Mouse (Mus musculus) inflammation-experienced regulatory T-cells, adult 6 months (primary cell): ENCODE measurements around the gene Olig1. TPM values are rescaled to one million over a fixed set of nuclear protein-coding genes. Genes with fewer than 3 reads are reported as not detected.

Experiments
- ATAC-seq: one replicate; pipeline ENCODE4 v1.8.0; 2017
- polyA plus RNA-seq, 3 experiments: library from polyadenylated mRNA; unstranded; fragments of 100-300 nt; shearing (Covaris generic); gene quantifications; one replicate each; pipeline ENCODE4 v1.2.1; 2017

Gene Olig1
- polyA plus RNA-seq = not detected

DNA sequence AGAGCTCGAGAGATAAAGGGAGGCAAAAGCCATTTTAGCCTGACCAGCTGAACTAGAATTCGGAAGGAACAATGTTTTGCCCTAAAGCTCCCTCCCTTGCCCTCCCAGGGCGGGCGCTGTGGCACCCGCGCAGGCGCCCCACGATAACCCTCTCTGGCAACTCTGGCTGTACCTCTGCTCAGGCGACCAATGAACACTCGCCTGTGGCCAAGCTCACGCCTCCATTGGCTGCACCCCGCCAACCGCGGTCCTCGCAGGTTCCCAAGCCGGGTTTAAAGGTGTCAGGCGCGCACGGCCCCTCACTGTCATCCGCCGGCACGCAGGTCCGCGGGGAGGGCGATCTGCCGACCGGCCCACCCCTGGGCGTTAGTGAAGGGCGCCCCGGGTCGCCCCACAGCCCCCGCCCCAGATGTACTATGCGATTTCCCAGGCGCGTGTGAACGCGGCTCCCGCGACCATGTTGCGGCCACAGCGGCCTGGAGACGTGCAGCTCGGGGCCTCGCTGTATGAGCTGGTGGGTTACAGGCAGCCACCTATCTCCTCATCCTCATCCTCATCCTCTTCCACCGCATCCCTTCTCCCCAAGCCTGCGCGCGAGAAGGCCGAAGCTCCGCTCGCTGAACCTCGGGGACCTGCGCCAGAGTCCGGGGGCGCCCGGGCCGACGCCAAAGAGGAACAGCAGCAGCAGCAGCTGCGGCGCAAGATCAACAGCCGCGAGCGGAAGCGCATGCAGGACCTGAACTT is at the start of gene Olig1:
Gene Olig1 (plus strand): TSS at position 305 of the 744 bp plus-strand sequence.
- no peak for ATAC-seq

DNA sequence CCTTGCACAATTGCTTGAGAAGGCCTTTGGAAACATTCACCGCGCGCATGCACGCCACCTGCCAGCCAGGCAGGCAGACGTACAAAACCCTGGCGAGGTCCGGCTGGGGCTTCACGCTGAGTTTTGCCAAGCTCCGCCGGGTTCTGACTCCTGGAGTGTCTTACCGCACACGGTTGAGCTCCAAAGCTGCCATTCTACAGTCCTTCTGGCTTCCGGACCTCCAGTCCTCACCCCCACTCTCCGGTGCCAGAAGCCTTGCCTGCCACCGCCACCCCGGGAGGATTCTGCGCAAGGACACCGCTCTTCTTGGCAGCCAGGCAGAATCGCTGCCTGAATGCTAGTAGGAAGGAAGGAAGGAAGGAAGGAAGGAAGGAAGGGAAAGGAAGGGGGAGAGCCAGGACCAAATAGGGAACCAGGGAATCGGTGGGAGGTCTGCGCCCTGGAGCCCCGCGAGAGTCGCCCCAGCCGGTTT is 47.4 kb upstream of the Olig1 start:
- ATAC-seq = no peak

DNA sequence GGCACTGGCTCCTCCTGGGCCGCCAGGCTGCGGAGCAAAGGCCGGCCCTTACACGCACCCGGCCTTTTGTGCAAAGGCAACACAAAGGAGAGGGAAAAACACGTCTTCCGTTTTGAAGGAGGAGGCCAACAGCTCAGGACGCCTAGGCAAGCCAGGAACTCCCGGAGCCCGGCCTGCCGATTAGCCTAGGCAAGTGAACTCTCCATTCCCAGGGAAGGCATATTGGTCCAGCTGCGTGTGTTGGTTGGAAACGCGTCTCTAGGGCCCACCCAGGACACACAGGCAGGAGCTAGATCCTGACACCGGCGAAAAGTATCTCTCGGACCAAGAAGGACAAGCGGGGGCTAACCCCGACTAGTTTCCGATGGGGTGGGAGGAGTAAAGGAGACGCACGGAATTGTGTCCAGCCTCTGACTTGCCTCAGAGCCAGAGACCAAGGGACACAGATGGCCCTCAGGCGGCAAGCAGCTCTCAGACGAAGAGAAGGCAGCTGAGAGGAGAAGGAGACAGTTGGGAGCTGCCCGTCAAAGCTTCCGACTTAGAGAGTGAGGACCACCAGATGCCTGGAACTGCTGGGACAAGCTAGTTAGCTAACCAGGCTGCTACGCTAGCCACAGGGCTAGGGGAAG is 46.8 kb upstream of the Olig1 start:
- no peak for ATAC-seq

DNA sequence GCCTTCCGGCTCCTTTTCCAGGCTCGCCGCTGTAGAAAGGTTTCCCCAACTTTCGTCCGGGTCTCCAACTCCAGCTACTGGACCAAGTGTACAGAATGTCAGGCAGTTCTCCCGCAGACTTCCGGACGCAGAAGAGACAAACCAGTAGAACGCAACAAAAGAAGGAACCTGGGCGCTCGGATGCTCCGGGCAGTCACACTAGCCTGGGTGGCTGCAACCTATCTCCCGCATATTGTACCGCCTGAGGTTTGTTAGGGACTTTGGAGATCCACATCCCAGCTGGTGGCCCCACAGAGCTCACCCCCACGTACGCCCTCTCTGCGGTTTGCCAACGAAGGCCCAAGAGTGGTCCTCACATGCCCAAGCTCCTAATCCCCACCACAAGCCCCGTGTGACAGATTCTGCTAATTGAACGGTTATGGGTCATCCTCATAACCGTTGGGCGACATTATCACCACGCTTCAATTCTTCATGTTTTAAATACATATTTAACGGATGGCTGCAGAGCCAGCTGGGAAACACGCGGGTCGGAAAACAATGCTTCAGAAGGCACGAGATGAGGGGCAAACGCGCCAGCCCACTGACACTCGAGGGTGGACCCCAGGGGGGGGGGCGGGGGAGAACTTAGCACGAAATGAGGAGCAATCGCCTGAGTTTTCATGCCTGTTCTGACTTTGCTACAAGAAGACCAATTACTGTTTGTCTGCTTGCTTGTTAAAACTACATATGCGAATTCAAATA is 46.1 kb upstream of the Olig1 start:
- no peak for ATAC-seq

DNA sequence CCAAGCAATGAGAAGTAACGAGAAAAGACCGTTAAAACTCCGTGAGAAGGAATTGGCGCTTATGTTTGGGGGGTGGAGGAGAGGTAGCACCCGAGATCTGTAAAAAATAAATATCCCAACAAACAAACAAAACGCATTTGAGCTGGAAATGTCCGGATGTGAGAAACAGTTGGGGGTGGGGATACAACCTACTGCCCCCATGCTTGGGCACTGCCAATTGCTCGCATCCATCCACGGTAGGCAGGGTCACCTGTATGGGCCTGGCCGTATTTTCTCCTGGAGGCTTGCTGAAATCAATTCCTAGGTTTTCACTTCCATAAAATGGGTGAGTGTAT is 45.5 kb upstream of the Olig1 start:
- ATAC-seq = no peak

DNA sequence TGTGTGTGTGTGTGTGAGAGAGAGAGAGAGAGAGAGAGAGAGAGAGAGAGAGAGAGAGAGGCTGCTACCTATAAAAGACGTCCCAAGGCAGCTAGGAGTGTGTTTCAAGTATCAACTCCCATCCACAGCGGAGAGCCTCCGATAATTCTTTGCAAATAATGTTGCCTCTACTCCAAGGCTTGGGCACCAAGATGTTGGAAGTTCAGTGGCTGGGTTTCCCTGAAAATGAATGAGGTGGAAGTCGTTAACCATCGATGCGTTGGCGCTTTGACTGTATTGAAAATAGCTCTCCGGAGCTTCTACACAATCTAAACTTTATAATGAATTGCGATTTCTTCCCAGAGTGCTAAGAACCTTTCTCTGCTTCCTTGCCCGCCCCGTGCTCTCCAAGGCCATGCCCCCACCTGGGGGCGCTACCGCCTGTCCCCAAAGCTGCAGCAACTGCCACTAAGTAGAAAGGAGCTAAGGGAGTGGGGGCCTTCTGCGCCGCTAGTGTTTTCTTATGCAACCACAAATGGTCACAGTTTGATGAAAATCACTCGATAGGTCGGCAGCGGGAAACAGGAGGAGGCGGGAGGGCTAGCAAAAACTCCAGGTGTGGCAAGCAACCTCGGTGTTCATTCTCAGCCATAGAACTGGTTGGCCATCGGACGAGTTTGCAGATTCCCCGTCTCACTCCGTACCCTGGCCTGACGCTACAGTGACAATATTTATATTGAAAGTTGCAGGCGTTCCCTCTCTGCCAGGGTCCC is 44.9 kb upstream of the Olig1 start:
- ATAC-seq = no peak

DNA sequence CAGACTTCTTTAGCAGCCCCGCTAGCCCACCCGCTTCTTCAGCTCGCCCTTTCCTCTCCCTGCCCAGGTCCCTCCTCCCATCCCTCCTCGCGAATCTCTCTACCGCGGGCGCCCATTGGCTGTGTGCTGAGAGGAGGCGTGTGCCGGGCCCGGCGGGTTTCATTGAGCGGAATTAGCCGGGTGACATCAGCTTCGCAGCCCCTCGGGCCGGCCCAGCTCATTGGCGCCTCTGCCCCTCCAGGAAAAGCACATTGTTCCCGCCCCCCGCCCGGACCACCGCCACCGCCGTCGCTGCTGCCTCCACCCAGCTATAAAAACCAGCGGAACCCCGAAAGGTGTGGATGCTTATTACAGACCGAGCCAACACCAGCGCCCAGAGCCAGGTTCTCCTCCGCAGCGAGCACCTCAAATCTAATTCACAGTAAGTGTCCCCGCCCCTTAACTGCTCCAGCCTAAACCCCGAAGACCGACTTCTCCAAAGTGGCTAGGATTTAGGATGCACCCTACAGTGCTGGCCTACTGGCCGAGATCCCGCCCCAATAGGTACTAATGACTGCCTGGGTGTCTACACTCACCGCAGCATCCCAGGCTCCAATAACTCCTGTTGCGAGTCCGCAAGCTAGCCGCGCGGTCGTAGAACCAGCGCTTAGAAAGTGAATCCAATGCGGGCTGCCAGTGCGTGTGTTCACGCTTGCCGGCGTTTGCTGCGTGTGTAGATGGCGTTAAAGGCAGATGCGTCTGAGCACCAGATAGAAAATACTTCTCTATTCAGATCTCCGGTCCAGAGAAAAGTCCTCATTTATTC is 44.1 kb upstream of the Olig1 start, which contains the start of gene Olig2:
Gene Olig2 (plus strand): TSS at position 225 of the 805 bp plus-strand sequence.
- no peak for ATAC-seq

DNA sequence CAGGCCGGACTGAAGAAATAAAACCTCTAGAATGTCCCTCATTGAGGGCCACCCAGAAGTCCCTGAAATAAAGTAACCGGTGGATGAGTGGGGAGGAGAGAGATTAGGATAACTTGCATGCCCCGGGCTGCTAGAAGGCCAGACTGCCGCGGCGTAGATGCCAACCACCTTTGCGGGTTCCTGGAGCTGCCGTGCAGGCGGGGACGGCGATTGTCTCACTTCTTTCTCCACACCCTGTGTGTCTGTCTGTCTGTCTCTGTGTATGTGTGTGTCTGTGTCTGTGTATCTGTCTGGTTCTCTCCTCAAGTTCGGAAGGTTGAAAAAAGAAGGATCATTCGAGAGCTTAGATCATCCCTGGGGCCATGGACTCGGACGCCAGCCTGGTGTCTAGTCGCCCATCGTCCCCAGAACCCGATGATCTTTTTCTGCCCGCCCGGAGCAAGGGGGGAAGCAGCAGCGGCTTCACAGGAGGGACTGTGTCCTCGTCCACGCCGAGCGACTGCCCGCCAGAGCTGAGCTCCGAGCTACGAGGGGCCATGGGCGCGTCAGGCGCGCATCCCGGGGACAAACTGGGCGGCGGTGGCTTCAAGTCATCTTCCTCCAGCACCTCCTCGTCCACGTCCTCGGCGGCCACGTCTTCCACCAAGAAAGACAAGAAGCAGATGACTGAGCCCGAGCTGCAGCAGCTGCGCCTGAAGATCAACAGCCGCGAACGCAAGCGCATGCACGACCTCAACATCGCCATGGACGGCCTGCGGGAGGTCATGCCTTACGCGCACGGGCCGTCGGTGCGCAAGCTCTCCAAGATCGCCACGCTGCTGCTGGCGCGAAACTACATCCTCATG is 43.3 kb upstream of the Olig1 start:
- ATAC-seq = no peak

DNA sequence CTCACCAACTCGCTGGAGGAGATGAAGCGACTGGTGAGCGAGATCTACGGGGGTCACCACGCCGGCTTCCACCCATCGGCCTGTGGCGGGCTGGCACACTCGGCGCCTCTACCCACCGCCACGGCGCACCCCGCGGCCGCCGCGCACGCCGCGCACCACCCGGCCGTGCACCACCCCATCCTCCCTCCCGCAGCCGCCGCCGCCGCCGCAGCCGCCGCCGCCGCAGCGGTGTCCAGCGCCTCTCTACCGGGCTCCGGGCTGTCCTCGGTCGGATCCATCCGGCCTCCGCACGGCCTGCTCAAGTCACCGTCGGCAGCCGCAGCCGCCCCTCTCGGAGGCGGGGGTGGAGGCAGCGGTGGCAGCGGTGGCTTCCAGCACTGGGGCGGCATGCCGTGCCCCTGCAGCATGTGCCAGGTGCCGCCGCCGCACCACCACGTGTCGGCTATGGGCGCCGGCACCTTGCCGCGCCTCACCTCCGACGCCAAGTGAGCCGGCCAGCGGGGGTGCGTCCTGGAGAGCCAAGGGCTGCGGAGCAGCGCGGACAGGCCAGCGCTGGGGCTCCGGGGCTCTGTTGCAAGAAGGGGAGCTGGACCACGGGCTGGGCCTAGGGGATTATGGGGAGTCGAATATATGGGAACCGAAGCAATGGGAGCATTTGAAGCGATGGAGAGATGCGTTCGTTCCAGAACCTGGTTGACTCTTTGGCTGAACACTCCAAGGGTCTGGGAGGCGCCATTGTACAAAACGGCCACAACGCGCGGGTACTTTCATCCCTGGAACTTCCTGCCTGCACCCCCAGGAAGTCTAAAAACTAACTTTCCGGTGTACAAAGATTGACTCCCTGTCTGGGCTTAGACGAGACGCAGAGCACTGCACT is 42.5 kb upstream of the Olig1 start:
- no peak for ATAC-seq

DNA sequence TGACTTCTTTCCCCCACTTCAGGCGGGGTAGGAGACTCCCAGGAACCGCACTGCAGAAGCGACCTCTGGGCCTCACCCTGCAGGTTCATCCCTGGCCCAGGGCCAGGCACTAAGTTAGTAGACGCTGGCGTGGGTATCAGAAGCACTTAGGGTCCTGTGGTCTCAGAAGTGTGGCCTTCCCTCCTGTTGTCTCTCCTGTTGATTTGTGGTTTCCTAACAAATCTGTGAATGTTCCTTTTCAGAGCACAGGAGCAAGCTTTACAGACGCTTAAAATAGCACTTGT is 41.9 kb upstream of the Olig1 start:
- no peak for ATAC-seq

DNA sequence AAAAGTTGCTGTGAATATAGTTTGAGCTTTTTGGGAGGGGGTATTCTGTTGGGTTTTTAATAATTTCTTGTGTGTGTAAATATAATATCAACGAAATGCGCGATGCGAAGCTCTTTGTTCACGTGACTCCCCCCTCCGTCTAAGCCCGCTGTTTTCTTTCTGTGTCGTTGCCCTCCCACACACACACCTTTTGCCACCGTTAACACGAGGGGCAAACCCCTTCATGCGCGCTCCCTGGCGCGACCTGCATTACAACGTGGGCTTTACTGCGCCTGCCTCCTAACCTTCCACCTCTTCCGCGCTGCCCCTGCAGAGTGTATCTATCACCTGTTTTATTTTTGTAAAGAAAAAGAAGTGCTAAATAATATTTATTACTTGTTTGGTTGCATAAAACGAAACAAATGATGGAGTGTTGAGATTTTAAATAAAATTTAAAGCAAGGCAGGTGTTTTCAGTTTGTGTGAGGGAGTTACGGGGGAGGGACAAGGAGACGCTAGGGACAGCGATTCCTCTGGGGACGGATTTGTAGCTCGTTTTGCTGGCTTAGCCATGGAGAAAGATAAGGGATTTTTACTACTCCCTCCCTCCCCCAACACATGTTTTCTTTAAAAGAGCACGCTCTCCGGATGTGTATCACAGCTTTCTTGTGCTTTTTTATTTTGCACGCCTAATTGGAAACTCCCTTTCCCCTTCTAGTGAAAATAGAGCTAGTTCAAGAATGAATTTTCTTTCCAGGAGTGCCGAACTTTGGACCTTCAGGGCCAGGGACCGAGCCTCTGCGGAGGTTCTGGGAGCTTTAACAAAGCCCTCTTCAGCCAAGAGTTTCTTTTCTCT is 41.1 kb upstream of the Olig1 start:
- ATAC-seq = no peak

DNA sequence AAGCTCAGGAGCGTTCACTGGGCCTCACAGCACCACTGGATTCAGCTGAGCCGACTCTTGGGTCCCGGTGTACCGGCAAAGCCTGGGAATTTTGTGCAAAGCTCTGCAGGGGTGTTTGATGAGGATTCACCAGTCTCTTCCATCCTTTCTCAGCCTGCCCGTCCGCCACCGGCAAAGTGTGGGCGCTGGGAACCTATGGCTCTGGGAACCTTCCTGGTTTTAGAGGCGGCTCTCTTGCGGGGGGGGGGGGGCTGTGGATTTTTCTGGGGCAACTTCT is 40.6 kb upstream of the Olig1 start:
- no peak for ATAC-seq

DNA sequence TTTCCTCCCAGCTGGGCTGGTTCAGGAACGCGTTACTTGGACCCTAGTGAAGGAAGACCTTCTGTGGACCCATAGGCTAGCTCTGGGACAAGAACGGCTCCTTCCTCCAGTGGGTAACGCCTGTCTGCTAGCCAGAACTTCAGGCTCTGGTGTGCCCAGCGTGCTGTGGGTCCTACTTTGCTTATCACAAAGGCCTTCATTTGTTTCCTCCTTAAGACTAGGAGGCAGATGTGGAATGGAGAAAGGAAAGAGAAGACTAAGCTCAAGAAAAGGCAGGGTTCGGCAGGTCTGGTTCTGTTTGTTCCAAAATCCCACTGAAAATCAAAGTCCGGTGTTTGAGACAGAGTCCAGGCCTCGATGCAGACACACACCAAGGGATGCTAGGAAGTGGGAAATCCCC is 39.9 kb upstream of the Olig1 start:
- ATAC-seq = no peak

DNA sequence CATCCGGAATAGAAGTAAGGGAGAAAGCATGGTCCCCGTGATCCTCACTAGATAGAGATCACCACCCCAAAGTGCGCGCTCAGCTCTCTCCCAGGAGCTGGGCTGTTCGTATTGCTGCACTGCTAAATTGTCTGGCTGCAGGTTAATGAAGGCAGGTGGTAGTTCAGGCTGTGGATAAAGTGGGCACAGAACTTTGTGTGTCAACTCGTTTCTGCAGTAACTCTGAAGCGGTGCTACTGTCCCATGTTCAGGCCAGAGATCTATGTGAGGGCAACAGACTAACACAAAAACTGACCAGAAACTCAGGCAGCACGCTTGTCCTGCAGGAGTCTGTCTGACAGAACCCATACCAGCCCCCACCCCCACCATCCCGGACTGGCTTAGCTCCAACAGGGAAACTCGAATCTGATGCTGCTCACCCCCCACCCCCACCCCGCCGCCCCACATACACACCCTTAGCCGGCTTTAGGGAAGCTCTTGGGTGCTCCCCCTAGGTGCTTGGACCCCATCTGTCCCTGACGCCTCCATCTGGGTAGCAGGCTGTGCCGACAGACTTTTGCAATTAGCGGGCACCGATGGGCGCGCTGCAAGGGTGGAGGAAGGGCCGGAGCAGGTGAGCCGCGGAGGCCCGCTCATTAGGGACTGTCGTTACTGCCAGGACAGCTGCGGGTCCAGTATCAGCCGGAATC is 37.6 kb upstream of the Olig1 start:
- no peak for ATAC-seq

DNA sequence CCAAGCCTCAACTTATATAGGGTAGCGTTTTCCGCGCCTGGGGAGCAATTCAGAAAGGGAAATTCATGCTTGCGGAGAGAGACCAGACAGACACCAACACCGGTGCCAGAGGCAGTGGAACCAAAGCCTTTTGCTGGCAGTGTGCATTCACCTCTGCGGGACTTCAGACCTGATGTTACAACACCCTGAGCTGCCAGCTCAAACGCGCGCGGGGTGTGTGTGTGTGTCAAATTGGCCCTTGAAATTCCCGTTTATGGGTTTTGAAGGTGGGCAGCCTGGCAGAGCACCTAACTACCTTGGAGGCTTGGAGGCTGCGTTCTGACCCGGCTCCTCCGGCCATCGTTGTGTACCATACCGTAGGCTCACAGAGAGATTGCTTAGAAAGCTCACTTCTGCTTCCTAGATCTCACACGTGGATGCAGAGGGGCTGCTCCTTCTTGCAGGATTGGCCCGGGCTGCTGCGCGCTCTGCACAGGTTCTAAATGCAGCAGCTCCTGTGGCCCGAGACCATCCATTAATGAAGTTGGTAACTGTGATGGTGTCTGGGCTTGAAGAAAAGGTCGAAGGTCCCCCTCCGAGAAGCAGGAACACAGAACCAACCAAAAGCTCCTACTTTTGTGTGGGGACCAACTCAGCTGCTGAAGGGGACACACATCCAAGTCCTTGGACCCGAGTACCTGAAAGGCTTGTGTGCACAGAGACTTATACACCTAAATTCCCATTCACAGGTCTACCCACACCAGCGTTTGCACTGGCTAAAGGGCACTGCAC is 36.9 kb upstream of the Olig1 start:
- ATAC-seq = no peak

DNA sequence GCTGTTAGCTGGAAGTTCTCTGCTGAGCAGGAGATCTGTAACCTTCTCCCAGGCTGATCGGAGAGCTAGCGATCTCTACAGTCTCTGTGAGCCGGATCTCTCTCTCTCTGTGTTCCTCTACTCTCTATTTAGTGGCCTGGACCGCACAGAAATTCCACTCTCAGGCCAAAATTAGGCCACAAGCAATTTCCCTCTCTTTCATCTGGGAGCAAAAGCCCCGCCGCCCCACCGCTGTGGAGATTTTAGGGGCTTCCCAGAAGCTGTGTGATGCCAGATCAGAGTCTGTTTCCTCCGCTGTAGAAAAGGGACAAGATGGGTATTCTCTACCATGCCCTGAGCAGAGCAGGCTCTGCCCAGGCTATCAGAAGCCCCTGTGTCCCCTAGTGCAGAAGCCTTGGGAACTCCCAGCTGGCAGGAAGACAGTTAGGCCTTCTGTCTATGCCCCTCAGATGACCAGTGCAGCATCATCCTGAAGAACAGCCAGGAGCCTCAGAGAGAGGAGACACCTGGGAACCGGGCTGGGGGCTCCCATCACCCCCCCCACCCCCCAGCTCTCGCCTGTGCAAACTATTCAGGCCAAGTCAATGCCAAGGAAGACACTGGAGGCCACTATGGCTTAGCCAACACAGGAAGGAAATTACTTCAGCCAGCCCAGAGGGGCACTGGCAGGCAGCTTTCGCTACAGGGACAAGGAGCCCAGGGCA is 36.2 kb upstream of the Olig1 start:
- no peak for ATAC-seq

DNA sequence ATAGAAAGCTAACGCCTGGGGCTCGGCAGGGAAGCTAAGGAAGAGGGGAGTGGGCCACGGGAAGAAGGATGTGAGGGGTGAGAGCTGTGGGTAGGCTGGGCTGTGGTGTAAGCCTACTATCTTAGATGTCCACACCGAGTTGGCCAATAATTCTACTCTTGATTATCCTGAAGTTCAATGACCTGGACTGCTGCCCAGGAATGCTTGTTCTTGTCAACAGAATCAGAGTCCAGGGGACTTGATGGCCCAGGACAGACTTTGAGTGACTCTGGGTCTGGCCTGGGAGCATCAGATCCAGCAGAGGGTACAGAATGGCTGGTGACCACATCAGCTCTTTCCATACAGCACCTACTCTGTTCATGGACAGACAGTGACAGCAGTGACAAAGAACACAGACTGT is 30.5 kb upstream of the Olig1 start:
- ATAC-seq = no peak

DNA sequence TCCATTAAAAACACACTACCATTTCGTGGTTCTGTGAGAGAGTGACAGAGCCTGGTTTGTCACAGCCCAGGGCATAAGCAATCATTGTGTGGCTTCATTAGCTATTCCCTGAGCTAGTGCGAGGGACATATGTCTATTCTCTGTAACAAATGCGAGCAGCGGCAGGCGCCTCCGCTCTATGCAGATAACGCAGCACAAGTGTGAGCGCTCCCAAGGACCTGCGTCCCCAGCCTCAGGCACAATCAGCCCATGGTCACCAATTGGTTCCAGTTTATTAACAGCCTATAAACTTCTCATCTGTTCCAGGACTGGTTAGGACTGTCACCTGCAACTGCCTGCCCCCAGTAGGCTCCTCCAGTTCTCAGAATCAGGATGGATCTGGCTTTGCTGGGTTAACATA is 23.3 kb upstream of the Olig1 start:
- no peak for ATAC-seq
